Mouse (Mus musculus) spleen, embryonic (tissue): ENCODE measurements around the gene Slco2a1.
"Not testable (repeated sequence)": the region's sequence is repeated elsewhere in the genome, so short reads cannot be mapped to it uniquely, and the experiment has no call there.

Source experiments
- CTCF ChIA-PET: fragments of 350-600 bp; sonication (Branson Sonifier 250); formaldehyde crosslinking; loops from one replicate; lab custom pipeline; 2022; lab: Charles Lee

Gene Slco2a1

GRCm38 (mm10) chr9:103082246-103082975 is 93.9 kb downstream of the Slco2a1 start:
- CTCF ChIA-PET, result no interaction called here

GRCm38 (mm10) chr9:103083405-103083804 is 94.9 kb downstream of the Slco2a1 start:
- CTCF ChIA-PET, result no interaction called here

GRCm38 (mm10) chr9:103086736-103087135 is 98.2 kb downstream of the Slco2a1 start:
- CTCF ChIA-PET, result no interaction called here

- CTCF ChIA-PET, result no interaction called here
These were observed 98.8 kb downstream of the Slco2a1 start for GRCm38 (mm10) chr9:103087301-103087700.

- CTCF ChIA-PET, result no interaction called here
These were observed 100.1 kb downstream of the Slco2a1 start for GRCm38 (mm10) chr9:103088661-103089060.

GRCm38 (mm10) chr9:103090116-103090875 is 101.8 kb downstream of the Slco2a1 start:
- CTCF ChIA-PET, result no interaction called here

- CTCF ChIA-PET, result interaction anchor here (0.6 kb wide), 1 partner anchor 45 kb away, joined by 6 read pairs; no protein-coding TSS in a partner anchor
These were observed 102.7 kb downstream of the Slco2a1 start for GRCm38 (mm10) chr9:103091039-103091883.

GRCm38 (mm10) chr9:103092248-103092647 is 103.7 kb downstream of the Slco2a1 start:
- CTCF ChIA-PET, result interaction anchor here (0.6 to 0.9 kb wide), 2 partner anchors 233 to 347 kb away, joined by 3 read pairs; no protein-coding TSS in a partner anchor

- CTCF ChIA-PET, result interaction anchor here (0.9 kb wide), 1 partner anchor 95 kb away, joined by 4 read pairs; no protein-coding TSS in a partner anchor
These were observed 105.2 kb downstream of the Slco2a1 start for GRCm38 (mm10) chr9:103093681-103094080.

GRCm38 (mm10) chr9:103108341-103108798 is 119.9 kb downstream of the Slco2a1 start:
- CTCF ChIA-PET, result not testable (repeated sequence)

GRCm38 (mm10) chr9:103108943-103109670 is 120.6 kb downstream of the Slco2a1 start:
- CTCF ChIA-PET, result no interaction called here

GRCm38 (mm10) chr9:103109911-103110310 is 121.4 kb downstream of the Slco2a1 start:
- CTCF ChIA-PET, result no interaction called here

GRCm38 (mm10) chr9:103110727-103111501 is 122.4 kb downstream of the Slco2a1 start:
- CTCF ChIA-PET, result interaction anchor here (0.7 kb wide), 1 partner anchor 90 kb away, joined by 5 read pairs; no protein-coding TSS in a partner anchor

GRCm38 (mm10) chr9:103111621-103112470 is 123.3 kb downstream of the Slco2a1 start, which contains the start of gene Rab6b:
Rab6b (plus strand) TSS chr9:103111787.
- CTCF ChIA-PET, result interaction anchor here (0.7 kb wide), 1 partner anchor 90 kb away, joined by 5 read pairs; no protein-coding TSS in a partner anchor

- CTCF ChIA-PET, result no interaction called here
These were observed 124.2 kb downstream of the Slco2a1 start for GRCm38 (mm10) chr9:103112471-103113271.

GRCm38 (mm10) chr9:103113351-103113750 is 124.8 kb downstream of the Slco2a1 start:
- CTCF ChIA-PET, result no interaction called here

GRCm38 (mm10) chr9:103114326-103114725 is 125.8 kb downstream of the Slco2a1 start:
- CTCF ChIA-PET, result interaction anchor here (0.6 kb wide), 1 partner anchor 87 kb away, joined by 3 read pairs; no protein-coding TSS in a partner anchor

GRCm38 (mm10) chr9:103114901-103115300 is 126.4 kb downstream of the Slco2a1 start:
- CTCF ChIA-PET, result interaction anchor here (0.6 kb wide), 1 partner anchor 86 kb away, joined by 3 read pairs; no protein-coding TSS in a partner anchor
